Mouse (Mus musculus) adrenal gland, adult 2 months (tissue): ENCODE data around the gene Rac2. TPM values are rescaled to one million over a fixed set of nuclear protein-coding genes. Genes with fewer than 3 reads are reported as not detected.
A peak's percentile ranks its signal among the peaks of the same experiment; 100 is the strongest.

Experiments used
- DNase-seq: peaks from one replicate; pipeline ENCODE4 v3.0.0; 2021
- polyA plus RNA-seq: library from polyadenylated mRNA; depleted of rRNA; stranded (reverse); fragments of >200 nt; gene quantifications from 2 replicates; pipeline ENCODE4 v1.2.3, GENCODE M21; 2012
- total RNA-seq, 2 experiments: library from RNA; stranded (reverse); gene quantifications; 2 replicates each; pipeline ENCODE4 v1.2.3; 2021

The Rac2 gene
- total and polyA plus RNA-seq, 3 experiments = 8.1 to 40.2 (median 9.6) TPM

- DNase-seq = peak; percentile 77
Observed at GRCm38 (mm10) chr15:78547415-78548335, 24.9 kb downstream of the Rac2 start.

GRCm38 (mm10) chr15:78546060-78546459 lies 26.5 kb downstream of the Rac2 start:
- peak; percentile 55 for DNase-seq

GRCm38 (mm10) chr15:78544561-78545001 lies 28.0 kb downstream of the Rac2 start, which contains the start of gene Sstr3:
Sstr3 (minus strand) TSS chr15:78544685.
- DNase-seq = peak; percentile 79

GRCm38 (mm10) chr15:78544041-78544440 lies 28.5 kb downstream of the Rac2 start:
- no peak for DNase-seq

GRCm38 (mm10) chr15:78542767-78543303 lies 29.7 kb downstream of the Rac2 start:
- DNase-seq = no peak

- DNase-seq = no peak
Observed at GRCm38 (mm10) chr15:78542098-78542766, 30.4 kb downstream of the Rac2 start.

GRCm38 (mm10) chr15:78541606-78542005 lies 31.0 kb downstream of the Rac2 start:
- DNase-seq = no peak

GRCm38 (mm10) chr15:78541036-78541435 lies 31.5 kb downstream of the Rac2 start:
- no peak for DNase-seq

GRCm38 (mm10) chr15:78535723-78536421 lies 36.7 kb downstream of the Rac2 start:
- DNase-seq = peak; percentile 42

GRCm38 (mm10) chr15:78533346-78533835 lies 39.2 kb downstream of the Rac2 start:
- DNase-seq = no peak

- no peak for DNase-seq
Observed at GRCm38 (mm10) chr15:78532566-78533345, 39.8 kb downstream of the Rac2 start.

- peak; percentile 98 for DNase-seq
Observed at GRCm38 (mm10) chr15:78531901-78532469, 40.6 kb downstream of the Rac2 start.

- DNase-seq = no peak
Observed at GRCm38 (mm10) chr15:78531451-78531720, 41.2 kb downstream of the Rac2 start.

- peak; percentile 91 for DNase-seq
Observed at GRCm38 (mm10) chr15:78530671-78531450, 41.7 kb downstream of the Rac2 start, which contains the start of gene C1qtnf6. C1qtnf6 (minus strand) TSS chr15:78531416.

GRCm38 (mm10) chr15:78530141-78530540 lies 42.4 kb downstream of the Rac2 start:
- no peak for DNase-seq

GRCm38 (mm10) chr15:78529428-78529990 lies 43.1 kb downstream of the Rac2 start:
- DNase-seq = peak; percentile 91

GRCm38 (mm10) chr15:78528726-78529411 lies 43.7 kb downstream of the Rac2 start:
- DNase-seq = peak; percentile 65

GRCm38 (mm10) chr15:78527973-78528372 lies 44.6 kb downstream of the Rac2 start:
- peak; percentile 67 for DNase-seq

- no peak for DNase-seq
Observed at GRCm38 (mm10) chr15:78524163-78524562, 48.4 kb downstream of the Rac2 start.
